Mouse (Mus musculus): ENCODE measurements around the gene Rassf6.

- TF ChIP-seq POLR2A (IDR thresholded peaks at IDR 0.05; ENCODE audit: borderline replicate concordance, extremely low read depth, insufficient read depth, insufficient read length, poor library complexity, severe bottlenecking) (no peak), CTCF (IDR thresholded peaks at IDR 0.05; ENCODE audit: borderline replicate concordance, extremely low read depth, insufficient read depth, insufficient read length) (no peak)
Measured at GRCm38 (mm10) chr5:90656681-90657080, 16.2 kb upstream of the Rassf6 start.

All from brain, embryonic 14.5 days (tissue).